Mouse (Mus musculus) hindbrain, embryonic 16.5 days (tissue): ENCODE data around the gene Psat1. TPM values are rescaled to one million over a fixed set of nuclear protein-coding genes. Genes with fewer than 3 reads are reported as not detected.

Source experiments
- ATAC-seq: fragments of 200-750 bp; cut with Nextera tagmentation; 2 replicates; pipeline ENCODE4 v1.8.0; 2017; ENCODE audit warnings: moderate TSS enrichment, moderate library complexity
- H3K27ac ChIP-seq: fragments of 300-500 bp; sonication (generic); 2 replicates; pipeline ENCODE4 v1.5.1; 2014; ENCODE audit warnings: low read depth, mild to moderate bottlenecking, control low read depth, low read length, moderate library complexity
- H3K27me3 ChIP-seq: fragments of 300-500 bp; sonication (generic); replicated peaks from 2 replicates; pipeline ENCODE4 v1.6.1; 2014; ENCODE audit warnings: low read length; ENCODE audit not compliant: control insufficient read depth, insufficient read depth
- H3K36me3 ChIP-seq: fragments of 300-500 bp; sonication (generic); 2 replicates; pipeline ENCODE4 v1.6.1; 2014; ENCODE audit warnings: mild to moderate bottlenecking, low read length, moderate library complexity, mixed read lengths; ENCODE audit not compliant: control insufficient read depth, insufficient read depth
- H3K4me1 ChIP-seq: fragments of 300-500 bp; sonication (generic); 2 replicates; pipeline ENCODE4 v1.6.1; 2014; ENCODE audit warnings: low read depth, low read length; ENCODE audit not compliant: control insufficient read depth, insufficient read depth
- H3K4me2 ChIP-seq: fragments of 300-500 bp; sonication (generic); 2 replicates; pipeline ENCODE4 v1.6.1; 2014; ENCODE audit warnings: mild to moderate bottlenecking, low read length, control low read depth, moderate library complexity
- H3K4me3 ChIP-seq: fragments of 300-500 bp; sonication (generic); 2 replicates; pipeline ENCODE4 v1.5.1; 2014; ENCODE audit warnings: mild to moderate bottlenecking, low read length, control low read depth, moderate library complexity
- H3K9ac ChIP-seq: fragments of 300-500 bp; sonication (generic); 2 replicates; pipeline ENCODE4 v1.6.1; 2014; ENCODE audit warnings: low read depth, mild to moderate bottlenecking, control low read depth, low read length, moderate library complexity
- H3K9me3 ChIP-seq: fragments of 300-500 bp; sonication (generic); 2 replicates; pipeline ENCODE4 v1.6.1; 2014; ENCODE audit warnings: mild to moderate bottlenecking, low read length, moderate library complexity; ENCODE audit not compliant: control insufficient read depth
- WGBS: fragments of 180-500 bp; shearing (Covaris S2); extraction: QIAGEN DNeasy Blood & Tissue Kit; methylation state at CpG from one replicate; pipeline ENCODE4 v1.1.7; 2014; 5-methylcytosine and 5-hydroxymethylcytosine counted together
- polyA plus RNA-seq: library from polyadenylated mRNA; unstranded; fragments of >200 nt; fragmentation: Nextera tagmentation; extraction: Ambion mirVana; gene quantifications from 2 replicates; pipeline ENCODE4 v1.2.1, GENCODE M21; 2015

The Psat1 gene
- polyA plus RNA-seq, 1 experiment from 2014 or later: 88.3 TPM

- H3K27ac ChIP-seq: no peak overlapping the region
- no peak overlapping the region for H3K4me2 ChIP-seq
- H3K4me3 ChIP-seq: no peak overlapping the region
- H3K36me3 ChIP-seq: no peaks in the 10 kb centered on the region
- ATAC-seq: no peak
- H3K4me1 ChIP-seq: no peaks in the 10 kb centered on the region
- no peaks in the 10 kb centered on the region for H3K9me3 ChIP-seq
- no peaks in the 10 kb centered on the region for H3K27me3 ChIP-seq
- WGBS: 91% methylated on average over 5 of the region's 5 CpGs
- H3K9ac ChIP-seq: no peak overlapping the region
Measured at GRCm38 (mm10) chr19:15855379-15855778, 91.8 kb downstream of the Psat1 start.

Other genes starting within 250 kb of the Psat1 start
- 24.1 and 24.4 TPM in 2 replicates for gene Cep78, start 37.7 kb upstream of the Psat1 start, polyA plus RNA-seq
- gene Gnaq, start 185.5 kb upstream of the Psat1 start, polyA plus RNA-seq: 104 and 105 TPM in 2 replicates